Mouse (Mus musculus) cortical plate, adult 2 months (tissue): ENCODE data around the gene 1700001P01Rik.

Experiments
- CTCF ChIP-seq: fragments of 200-500 bp; IDR thresholded peaks from 2 replicates; pipeline ENCODE4 v1.5.1; 2011; ENCODE audit warnings: mild to moderate bottlenecking, control low read depth, low read length; ENCODE audit not compliant: insufficient read depth; ENCODE audit errors: extremely low read depth
- POLR2A ChIP-seq: fragments of 200-500 bp; IDR thresholded peaks from 2 replicates; pipeline ENCODE4 v1.6.1; 2011; ENCODE audit warnings: mild to moderate bottlenecking, low read length, control low read depth; ENCODE audit not compliant: insufficient read depth; ENCODE audit errors: extremely low read depth

DNA sequence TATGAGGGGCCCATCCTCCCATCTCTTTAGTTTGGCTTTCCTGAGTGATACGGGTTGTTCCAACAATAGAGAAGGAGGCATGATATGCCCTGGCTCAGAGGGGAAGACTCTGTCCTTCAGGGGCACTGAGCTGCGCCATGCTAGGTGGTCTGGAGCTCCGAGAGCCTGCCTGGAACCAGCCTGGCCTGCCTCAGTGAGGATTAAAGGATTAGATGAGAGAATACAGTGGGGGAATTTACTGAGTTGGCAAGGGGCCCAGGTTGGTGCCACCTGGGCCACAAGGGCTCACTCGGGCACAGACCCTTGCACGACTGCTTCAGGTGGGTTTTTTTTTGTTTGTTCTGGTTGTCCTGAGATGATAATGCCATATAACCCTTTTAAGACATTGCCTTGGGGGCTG is 40.5 kb upstream of the 1700001P01Rik start:
- TF ChIP-seq CTCF (no peak), POLR2A (no peak)
